Mouse (Mus musculus): ENCODE measurements at regions not wholly inside any gene's neighbourhood (a gene's known extent, or its start where the extent isn't known, plus 50 kb on each side); places are given as distances from the start of the nearest gene placed in this dataset.
A peak's percentile ranks its signal among the peaks of the same experiment; 100 is the strongest.

- Histone ChIP-seq H3K27ac (ENCODE audit: insufficient read depth, low read length) (no peak overlapping the region), H3K4me1 (ENCODE audit: control insufficient read depth, insufficient read depth, low read length) (no peaks in the 10 kb centered on the region), H3K4me3 (ENCODE audit: insufficient read depth, low read length) (no peak overlapping the region)
- TF ChIP-seq CTCF (IDR thresholded peaks at IDR 0.05; ENCODE audit: extremely low read depth, insufficient read depth, low read length) = no peak
- no peak for TF ChIP-seq POLR2A (IDR thresholded peaks at IDR 0.05; ENCODE audit: extremely low read depth, insufficient read depth, low read length)
These were observed 57.8 kb downstream of the Lsm3 start for GRCm38 (mm10) chr6:91573487-91573886.

- H3K4me1 ChIP-seq (ENCODE audit: control insufficient read depth, insufficient read depth, low read length) = no peaks in the 10 kb centered on the region
- no peak overlapping the region for H3K27ac ChIP-seq (ENCODE audit: insufficient read depth, low read length)
- TF ChIP-seq CTCF (IDR thresholded peaks at IDR 0.05; ENCODE audit: extremely low read depth, insufficient read depth, low read length) = no peak
- no peak for TF ChIP-seq POLR2A (IDR thresholded peaks at IDR 0.05; ENCODE audit: extremely low read depth, insufficient read depth, low read length)
- H3K4me3 ChIP-seq (ENCODE audit: insufficient read depth, low read length) = no peak overlapping the region
These were observed 58.7 kb downstream of the Lsm3 start for GRCm38 (mm10) chr6:91574414-91574813.

- no peaks in the 10 kb centered on the region for H3K4me1 ChIP-seq (ENCODE audit: control insufficient read depth, insufficient read depth, low read length)
- TF ChIP-seq POLR2A (IDR thresholded peaks at IDR 0.05; ENCODE audit: extremely low read depth, insufficient read depth, low read length) = no peak
- peak; percentile 90 for TF ChIP-seq CTCF (IDR thresholded peaks at IDR 0.05; ENCODE audit: extremely low read depth, insufficient read depth, low read length)
- H3K4me3 ChIP-seq (ENCODE audit: insufficient read depth, low read length) = no peak overlapping the region
- H3K27ac ChIP-seq (ENCODE audit: insufficient read depth, low read length) = no peak overlapping the region
These were observed 60.1 kb downstream of the Lsm3 start for GRCm38 (mm10) chr6:91575662-91576364.

GRCm38 (mm10) chr6:91576906-91577305 is 61.2 kb downstream of the Lsm3 start:
- TF ChIP-seq CTCF (IDR thresholded peaks at IDR 0.05; ENCODE audit: extremely low read depth, insufficient read depth, low read length) (no peak), POLR2A (IDR thresholded peaks at IDR 0.05; ENCODE audit: extremely low read depth, insufficient read depth, low read length) (no peak)
- Histone ChIP-seq H3K4me3 (ENCODE audit: insufficient read depth, low read length) (no peak overlapping the region), H3K27ac (ENCODE audit: insufficient read depth, low read length) (no peak overlapping the region), H3K4me1 (ENCODE audit: control insufficient read depth, insufficient read depth, low read length) (no peaks in the 10 kb centered on the region)

GRCm38 (mm10) chr6:91579666-91580065 is 63.9 kb downstream of the Lsm3 start:
- TF ChIP-seq CTCF (IDR thresholded peaks at IDR 0.05; ENCODE audit: extremely low read depth, insufficient read depth, low read length) = no peak
- no peak for TF ChIP-seq POLR2A (IDR thresholded peaks at IDR 0.05; ENCODE audit: extremely low read depth, insufficient read depth, low read length)
- H3K27ac ChIP-seq (ENCODE audit: insufficient read depth, low read length) = no peak overlapping the region
- no peaks in the 10 kb centered on the region for H3K4me1 ChIP-seq (ENCODE audit: control insufficient read depth, insufficient read depth, low read length)
- no peak overlapping the region for H3K4me3 ChIP-seq (ENCODE audit: insufficient read depth, low read length)

- Histone ChIP-seq H3K4me3 (ENCODE audit: insufficient read depth, low read length) (no peak overlapping the region), H3K27ac (ENCODE audit: insufficient read depth, low read length) (no peak overlapping the region)
These were observed 64.9 kb downstream of the Lsm3 start for GRCm38 (mm10) chr6:91580607-91581006.

GRCm38 (mm10) chr6:91582338-91582737 is 66.6 kb downstream of the Lsm3 start:
- Histone ChIP-seq H3K27ac (ENCODE audit: insufficient read depth, low read length) (no peak overlapping the region), H3K4me3 (ENCODE audit: insufficient read depth, low read length) (no peak overlapping the region), H3K4me1 (ENCODE audit: control insufficient read depth, insufficient read depth, low read length) (no peaks in the 10 kb centered on the region)
- TF ChIP-seq CTCF (IDR thresholded peaks at IDR 0.05; ENCODE audit: extremely low read depth, insufficient read depth, low read length) (no peak), POLR2A (IDR thresholded peaks at IDR 0.05; ENCODE audit: extremely low read depth, insufficient read depth, low read length) (no peak)

More at GRCm38 (mm10) chr6:91580607-91581006, 64.9 kb downstream of the Lsm3 start:
- TF ChIP-seq CTCF (IDR thresholded peaks at IDR 0.05; ENCODE audit: extremely low read depth, insufficient read depth, low read length) (no peak), POLR2A (IDR thresholded peaks at IDR 0.05; ENCODE audit: extremely low read depth, insufficient read depth, low read length) (no peak)
- no peaks in the 10 kb centered on the region for H3K4me1 ChIP-seq (ENCODE audit: control insufficient read depth, insufficient read depth, low read length)

GRCm38 (mm10) chr6:91583346-91583745 is 67.6 kb downstream of the Lsm3 start:
- Histone ChIP-seq H3K27ac (ENCODE audit: insufficient read depth, low read length) (no peak overlapping the region), H3K4me1 (ENCODE audit: control insufficient read depth, insufficient read depth, low read length) (no peaks in the 10 kb centered on the region), H3K4me3 (ENCODE audit: insufficient read depth, low read length) (no peak overlapping the region)
- TF ChIP-seq POLR2A (IDR thresholded peaks at IDR 0.05; ENCODE audit: extremely low read depth, insufficient read depth, low read length) = no peak
- TF ChIP-seq CTCF (IDR thresholded peaks at IDR 0.05; ENCODE audit: extremely low read depth, insufficient read depth, low read length) = no peak

- Histone ChIP-seq H3K4me1 (ENCODE audit: control insufficient read depth, insufficient read depth, low read length) (no peaks in the 10 kb centered on the region), H3K4me3 (ENCODE audit: insufficient read depth, low read length) (no peak overlapping the region), H3K27ac (ENCODE audit: insufficient read depth, low read length) (no peak overlapping the region)
- TF ChIP-seq POLR2A (IDR thresholded peaks at IDR 0.05; ENCODE audit: extremely low read depth, insufficient read depth, low read length) (no peak), CTCF (IDR thresholded peaks at IDR 0.05; ENCODE audit: extremely low read depth, insufficient read depth, low read length) (no peak)
These were observed 69.8 kb downstream of the Lsm3 start for GRCm38 (mm10) chr6:91585543-91585942.

GRCm38 (mm10) chr6:91589181-91589580 is 73.5 kb downstream of the Lsm3 start:
- TF ChIP-seq CTCF (IDR thresholded peaks at IDR 0.05; ENCODE audit: extremely low read depth, insufficient read depth, low read length) (no peak), POLR2A (IDR thresholded peaks at IDR 0.05; ENCODE audit: extremely low read depth, insufficient read depth, low read length) (no peak)
- H3K4me1 ChIP-seq (ENCODE audit: control insufficient read depth, insufficient read depth, low read length) = no peaks in the 10 kb centered on the region
- no peak overlapping the region for H3K27ac ChIP-seq (ENCODE audit: insufficient read depth, low read length)
- no peak overlapping the region for H3K4me3 ChIP-seq (ENCODE audit: insufficient read depth, low read length)

All from cortical plate, adult 2 months (tissue).